Mouse (Mus musculus) erythroblast, embryonic 14.5 days (primary cell): ENCODE results near the gene Arhgap15.

Source experiments
- GATA1 ChIP-seq: IDR thresholded peaks from 2 replicates; pipeline ENCODE4 v1.6.1; 2012; ENCODE audit warnings: low read length, inconsistent platforms, mixed read lengths
- TAL1 ChIP-seq: IDR thresholded peaks from 3 replicates; pipeline ENCODE4 v1.6.1; 2012; ENCODE audit warnings: low read length, inconsistent platforms, mixed read lengths

GRCm38 (mm10) chr2:44430521-44430920 is 681.9 kb downstream of the Arhgap15 start:
- no peak for TF ChIP-seq TAL1
- TF ChIP-seq GATA1: no peak
